Mouse (Mus musculus) CD4-positive, CD25-positive, alpha-beta regulatory T cell, adult 2 months (primary cell): ENCODE results near the gene Fbln1.
A peak's percentile ranks its signal among the peaks of the same experiment; 100 is the strongest.
"Not testable (repeated sequence)": the region's sequence is repeated elsewhere in the genome, so short reads cannot be mapped to it uniquely, and the experiment has no call there.

Source experiments
- DNase-seq: peaks from one replicate; pipeline ENCODE4 v3.0.0-alpha.2; 2012; ENCODE audit warnings: low read depth, low spot score

Fbln1 gene

GRCm38 (mm10) chr15:85295544-85295943 is 89.8 kb downstream of the Fbln1 start:
- DNase-seq: no peak

- DNase-seq: no peak
Observed at GRCm38 (mm10) chr15:85295977-85296376, 90.2 kb downstream of the Fbln1 start.

DNA sequence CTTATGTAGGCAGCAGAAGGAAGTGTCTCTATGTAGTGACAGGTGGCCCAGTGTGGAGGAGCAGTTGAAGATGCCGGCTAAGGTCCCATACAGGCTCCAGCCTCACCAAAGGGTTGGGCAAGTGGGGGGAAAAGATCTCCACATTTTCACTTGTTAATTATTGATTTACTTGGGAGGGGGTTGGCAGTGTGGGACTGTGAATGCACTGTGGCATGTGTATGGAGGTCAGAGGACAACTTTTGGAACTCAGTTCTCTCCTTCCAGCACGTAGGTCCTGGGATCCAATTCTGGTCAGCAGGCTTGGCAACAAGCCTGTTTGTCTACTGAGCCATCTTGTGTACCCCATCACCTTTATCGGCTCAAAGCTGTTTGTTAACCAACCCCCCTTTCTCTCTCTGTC is 90.8 kb downstream of the Fbln1 start:
- no peak for DNase-seq

GRCm38 (mm10) chr15:85298167-85298781 is 92.5 kb downstream of the Fbln1 start:
- no peak for DNase-seq

GRCm38 (mm10) chr15:85298946-85299345 is 93.2 kb downstream of the Fbln1 start:
- DNase-seq: no peak

DNA sequence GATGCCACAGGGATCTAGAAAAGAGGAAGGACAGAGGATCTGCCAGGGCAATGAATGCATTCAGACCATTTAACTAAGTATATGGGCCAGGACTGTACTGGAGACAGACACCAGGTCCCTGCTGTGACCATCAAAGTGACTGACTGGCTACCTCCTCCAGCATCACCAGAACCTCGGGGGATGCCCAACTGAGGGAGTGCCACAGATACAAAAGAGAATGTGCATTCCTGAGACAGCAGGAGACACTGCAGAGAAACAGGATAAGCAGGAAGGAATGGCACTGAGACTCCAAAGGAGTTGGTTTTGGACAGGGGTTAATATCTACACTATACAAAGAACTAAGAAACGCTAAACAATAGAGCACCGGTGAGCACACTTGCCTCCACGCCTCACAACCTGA is 97.5 kb downstream of the Fbln1 start:
- DNase-seq: no peak

DNA sequence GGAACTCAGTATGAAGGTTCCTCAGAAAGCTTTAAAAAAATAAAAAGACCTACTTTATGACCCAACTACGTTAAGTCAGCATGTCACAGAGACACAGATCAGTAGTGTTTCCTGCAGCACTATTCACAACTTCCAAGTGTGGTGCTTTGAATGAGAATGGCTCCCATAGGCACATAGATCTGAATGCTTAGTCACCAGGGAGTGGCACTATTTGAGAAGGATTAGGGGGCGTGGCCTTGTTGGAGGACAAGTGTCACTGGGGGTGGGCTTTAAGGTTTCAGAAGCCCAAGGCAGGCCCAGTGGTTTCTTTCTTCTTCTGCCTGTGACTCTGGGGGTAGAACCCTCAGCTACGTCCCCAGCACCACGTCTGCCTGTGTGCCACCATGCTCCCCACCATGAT is 98.2 kb downstream of the Fbln1 start:
- DNase-seq: no peak

DNA sequence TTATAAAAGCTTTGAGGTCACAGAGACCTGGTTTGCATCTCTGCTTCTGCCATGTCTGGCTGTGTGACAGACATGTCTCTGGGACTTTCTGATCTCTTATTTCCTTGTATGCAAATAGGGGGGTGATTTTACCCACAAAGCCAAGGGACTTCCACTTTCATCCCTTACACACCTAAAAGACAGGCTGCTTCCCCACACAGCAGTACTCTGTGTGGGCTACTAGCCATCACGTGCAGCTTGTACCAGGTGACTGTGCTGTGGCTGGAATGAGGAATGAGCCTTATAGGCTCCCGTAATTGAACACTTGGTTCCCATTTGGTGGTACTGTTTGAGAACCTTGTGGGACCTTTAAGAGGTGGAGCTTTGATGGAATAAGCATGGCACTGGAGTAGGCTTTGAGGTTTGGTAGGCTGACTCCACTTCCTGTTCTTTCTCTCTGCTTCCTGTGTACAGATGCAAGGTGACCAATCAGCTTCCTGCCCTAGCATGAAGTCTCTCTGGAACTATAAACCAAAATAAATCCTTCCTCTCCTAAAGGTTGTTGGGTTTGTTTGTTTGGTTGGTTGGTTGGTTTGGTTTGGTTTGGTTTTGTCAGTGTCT is 101.4 kb downstream of the Fbln1 start:
- no peak for DNase-seq

GRCm38 (mm10) chr15:85311058-85311657 is 105.4 kb downstream of the Fbln1 start:
- DNase-seq: no peak

DNA sequence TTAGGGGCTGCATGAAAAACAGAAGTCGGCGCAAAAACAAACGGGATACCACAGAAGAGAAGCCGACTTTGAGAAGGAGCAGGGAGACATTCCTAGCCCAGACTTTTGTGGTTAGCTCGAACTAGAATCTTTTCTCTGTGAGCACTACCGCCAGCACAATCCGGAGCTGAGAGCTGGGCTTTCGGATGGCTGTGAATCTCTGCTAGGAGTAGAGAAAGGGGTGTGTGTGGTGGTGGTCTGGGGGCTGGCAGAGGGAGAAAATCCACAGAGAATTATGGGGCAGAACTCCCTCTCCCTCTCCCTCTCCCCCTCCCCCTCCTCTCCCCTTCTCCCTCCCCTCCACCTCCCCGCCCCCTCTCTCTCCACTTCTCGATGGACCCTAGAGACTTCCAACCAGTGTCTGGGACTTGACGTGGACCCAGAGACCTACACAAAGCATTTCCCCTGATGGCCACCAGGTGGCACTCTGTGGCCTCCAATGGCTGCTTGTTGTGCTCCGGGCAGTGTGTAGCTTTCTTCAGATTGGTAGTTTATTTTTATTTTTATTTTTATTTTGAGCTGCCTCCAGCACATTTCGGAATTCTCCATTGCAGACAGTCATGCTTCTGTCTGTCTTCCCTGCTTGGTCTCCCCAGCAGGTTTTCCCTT is 109.8 kb downstream of the Fbln1 start:
- DNase-seq: peak; percentile 81

DNA sequence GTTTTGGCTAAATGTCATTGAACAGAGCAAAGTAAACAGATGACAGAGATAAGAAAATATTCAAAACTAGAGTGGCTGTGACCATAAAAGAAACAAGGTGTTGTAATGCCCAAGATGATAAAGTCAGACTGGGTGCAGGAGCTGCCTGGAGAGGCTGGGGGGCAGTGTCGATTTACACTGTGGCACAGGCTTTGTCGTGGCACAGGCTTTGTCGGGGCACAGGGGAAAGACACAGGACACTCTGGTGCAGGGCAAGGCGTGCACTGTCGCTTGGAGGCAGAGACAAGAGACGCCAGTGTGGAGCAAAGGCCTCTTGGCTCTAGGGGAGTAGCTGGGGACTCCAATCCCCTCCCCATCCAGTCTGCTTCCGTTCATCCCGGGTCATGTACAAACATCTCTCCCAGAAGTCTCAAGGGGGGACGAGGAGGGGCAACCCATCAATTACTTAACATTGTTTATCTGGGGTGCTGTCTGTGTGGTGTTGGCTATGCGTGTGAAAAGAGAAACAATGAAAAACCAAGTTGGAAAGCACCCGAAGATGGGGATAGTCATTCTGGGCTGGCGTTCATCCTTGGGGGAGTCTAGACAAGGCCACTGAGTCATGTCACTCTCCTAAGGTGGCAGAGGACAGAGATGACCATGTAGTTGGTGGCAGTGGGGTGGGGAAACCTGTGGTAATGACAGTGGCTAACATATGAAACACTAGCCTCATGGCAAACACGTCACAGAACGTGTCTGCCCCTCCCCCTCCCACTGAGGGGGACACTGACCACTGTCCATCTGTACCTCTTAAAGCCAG is 110.8 kb downstream of the Fbln1 start:
- DNase-seq: no peak

GRCm38 (mm10) chr15:85319924-85320668 is 114.3 kb downstream of the Fbln1 start:
- DNase-seq: no peak

DNA sequence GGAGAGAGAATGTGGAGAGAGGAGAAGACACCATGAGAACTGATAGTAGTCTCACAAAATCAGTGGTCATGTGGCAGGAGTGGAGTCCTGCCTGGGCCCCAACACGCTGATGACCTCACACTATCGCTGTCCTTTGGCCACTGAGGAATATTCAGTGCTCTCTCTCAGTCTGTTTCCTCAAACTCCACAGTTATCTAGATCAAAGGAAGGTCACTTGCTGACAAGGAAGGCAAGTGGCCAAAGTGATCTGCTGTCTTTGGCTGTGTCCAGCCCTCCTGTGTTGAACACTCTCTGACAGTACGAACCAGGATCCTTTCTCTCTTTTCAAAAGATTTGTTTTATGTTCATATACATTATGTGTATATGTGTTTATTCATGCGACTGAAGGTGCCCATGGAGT is 117.5 kb downstream of the Fbln1 start:
- no peak for DNase-seq

DNA sequence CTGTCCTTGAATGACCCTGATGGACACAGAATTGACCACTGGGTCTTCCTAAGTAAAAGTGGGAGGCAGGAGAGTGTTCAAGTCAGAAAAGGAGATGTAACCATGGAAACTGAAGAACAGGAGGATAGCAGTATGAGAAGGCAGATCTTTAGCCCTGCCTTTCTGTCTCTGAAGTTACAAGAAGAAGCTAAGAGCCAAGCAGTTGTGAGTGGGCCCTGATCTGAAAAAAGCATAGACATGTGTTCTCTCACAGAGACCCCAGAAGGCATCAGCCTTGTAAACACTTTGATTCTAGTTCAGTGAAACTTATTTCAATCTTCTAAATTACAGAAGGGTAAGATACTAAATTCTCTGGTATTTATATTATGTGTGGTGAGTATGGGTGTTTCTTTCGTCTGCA is 118.7 kb downstream of the Fbln1 start:
- DNase-seq: no peak

DNA sequence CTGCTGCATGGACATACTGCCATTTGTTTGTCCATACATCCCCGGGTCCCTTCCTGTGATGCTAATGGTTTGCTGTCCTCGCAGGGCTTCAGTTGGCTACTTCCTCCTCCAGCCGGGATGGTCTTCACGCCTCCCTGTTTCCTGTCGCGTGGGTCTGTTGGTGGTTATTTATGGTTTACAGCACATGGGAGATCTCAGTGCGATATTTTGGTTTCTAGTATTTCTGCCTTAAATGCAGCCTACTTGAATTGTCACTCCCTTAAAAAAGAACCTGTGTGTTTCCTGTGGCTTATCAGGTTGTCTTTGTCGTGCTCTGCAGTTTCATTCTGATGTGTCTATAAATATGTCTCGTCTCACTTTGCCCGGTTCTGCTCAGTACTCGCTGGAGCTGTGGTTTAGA is 122.1 kb downstream of the Fbln1 start:
- peak; percentile 54 for DNase-seq

DNA sequence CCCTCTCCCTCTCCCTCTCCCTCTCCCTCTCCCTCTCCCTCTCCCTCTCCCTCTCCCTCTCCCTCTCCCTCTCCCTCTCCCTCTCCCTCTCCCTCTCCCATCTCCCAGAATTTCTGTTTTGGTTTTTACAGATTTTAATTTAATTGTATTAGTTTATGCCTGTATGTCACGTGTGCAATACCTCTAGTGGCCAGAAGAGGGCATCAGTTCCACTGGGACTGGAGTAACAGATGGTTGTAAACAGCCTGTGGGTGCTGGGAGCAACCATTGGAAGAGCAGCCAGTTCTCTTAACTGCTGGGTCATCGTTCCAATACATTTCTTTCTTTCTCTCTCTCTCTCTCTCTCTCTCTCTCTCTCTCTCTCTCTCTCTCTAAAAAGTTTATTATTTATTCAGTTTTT is 122.7 kb downstream of the Fbln1 start:
- peak; percentile 67 for DNase-seq

- no peak for DNase-seq
Observed at GRCm38 (mm10) chr15:85329096-85329495, 123.3 kb downstream of the Fbln1 start.

GRCm38 (mm10) chr15:85330024-85330423 is 124.3 kb downstream of the Fbln1 start:
- no peak for DNase-seq

GRCm38 (mm10) chr15:85333511-85333910 is 127.8 kb downstream of the Fbln1 start:
- not testable (repeated sequence) for DNase-seq

GRCm38 (mm10) chr15:85334234-85334633 is 128.5 kb downstream of the Fbln1 start:
- DNase-seq: no peak

- DNase-seq: peak; percentile 18
Observed at GRCm38 (mm10) chr15:85335671-85336300, 130.0 kb downstream of the Fbln1 start, which contains the start of gene Atxn10. TSS of gene Atxn10 (plus strand) at chr15:85336245.
